Mouse (Mus musculus) kidney, adult 2 months (tissue): ENCODE data around the gene Gm9970. TPM values are rescaled to one million over a fixed set of nuclear protein-coding genes. Genes with fewer than 3 reads are reported as not detected.

ENCODE experiments used
- DNase-seq: peaks from one replicate; pipeline ENCODE4 v3.0.0; 2021
- H3K27ac ChIP-seq: fragments of 200-500 bp; 2 replicates; pipeline ENCODE4 v1.5.1; 2012; ENCODE audit warnings: low read depth, low read length, control low read depth, inconsistent platforms; ENCODE audit not compliant: insufficient read depth
- H3K27me3 ChIP-seq: fragments of 200-500 bp; replicated peaks from 2 replicates; pipeline ENCODE4 v1.6.1; 2012; ENCODE audit warnings: mild to moderate bottlenecking, moderate library complexity, low read length, inconsistent platforms; ENCODE audit not compliant: control insufficient read depth, insufficient read depth
- H3K36me3 ChIP-seq: fragments of 200-500 bp; 2 replicates; pipeline ENCODE4 v1.6.1; 2012; ENCODE audit warnings: mild to moderate bottlenecking, moderate library complexity, low read length, inconsistent platforms; ENCODE audit not compliant: control insufficient read depth, insufficient read depth
- H3K4me1 ChIP-seq: fragments of 200-500 bp; 2 replicates; pipeline ENCODE4 v1.6.1; 2011; ENCODE audit warnings: low read length; ENCODE audit not compliant: control insufficient read depth, insufficient read depth
- H3K4me3 ChIP-seq: fragments of 200-500 bp; 2 replicates; pipeline ENCODE4 v1.5.1; 2011; ENCODE audit warnings: mild to moderate bottlenecking, low read depth, low read length, control low read depth; ENCODE audit not compliant: insufficient read depth
- CTCF ChIP-seq: fragments of 200-500 bp; conservative IDR thresholded peaks from 2 replicates; pipeline ENCODE4 v1.5.1; 2011; ENCODE audit warnings: low read depth, mild to moderate bottlenecking, control low read depth, low read length, moderate library complexity, mixed read lengths; ENCODE audit not compliant: insufficient read depth, insufficient read length
- POLR2A ChIP-seq: fragments of 200-500 bp; IDR thresholded peaks from one replicate; pipeline ENCODE4 v1.6.1; 2011; ENCODE audit warnings: low read depth, low read length, control low read depth
- WGBS: fragments of 180-500 bp; shearing (Covaris S2); methylation state at CpG from one replicate; pipeline ENCODE4 v1.1.7; 2018; 5-methylcytosine and 5-hydroxymethylcytosine counted together
- polyA plus RNA-seq: library from polyadenylated mRNA; depleted of rRNA; stranded (reverse); fragments of >200 nt; gene quantifications from 2 replicates; pipeline ENCODE4 v1.2.3, GENCODE M21; 2012

Gene Gm9970
- polyA plus RNA-seq, 1 experiment, result 0.45 TPM

- peak within 1 kb of the TSS; percentile 80 for H3K27ac ChIP-seq
- H3K27me3 ChIP-seq, result no peaks in the 10 kb centered on the region
- H3K4me3 ChIP-seq, result peak within 1 kb of the TSS; percentile 74
- DNase-seq, result peak; percentile 99
- H3K4me1 ChIP-seq, result no peaks in the 10 kb centered on the region; the same call in 1 of the 2 replicates
- TF ChIP-seq POLR2A (peak; percentile 72), CTCF (no peak)
- H3K36me3 ChIP-seq, result peaks cover 5% of the 10 kb centered on the region
- under 1% methylated on average over 53 of the region's 53 CpGs for WGBS
These were observed 39.1 kb downstream of the Gm9970 start, which contains the start of gene Zfp513 for GRCm38 (mm10) chr5:31201742-31202590. Gene Zfp513, minus strand, starts transcription at chr5:31202303.

DNA sequence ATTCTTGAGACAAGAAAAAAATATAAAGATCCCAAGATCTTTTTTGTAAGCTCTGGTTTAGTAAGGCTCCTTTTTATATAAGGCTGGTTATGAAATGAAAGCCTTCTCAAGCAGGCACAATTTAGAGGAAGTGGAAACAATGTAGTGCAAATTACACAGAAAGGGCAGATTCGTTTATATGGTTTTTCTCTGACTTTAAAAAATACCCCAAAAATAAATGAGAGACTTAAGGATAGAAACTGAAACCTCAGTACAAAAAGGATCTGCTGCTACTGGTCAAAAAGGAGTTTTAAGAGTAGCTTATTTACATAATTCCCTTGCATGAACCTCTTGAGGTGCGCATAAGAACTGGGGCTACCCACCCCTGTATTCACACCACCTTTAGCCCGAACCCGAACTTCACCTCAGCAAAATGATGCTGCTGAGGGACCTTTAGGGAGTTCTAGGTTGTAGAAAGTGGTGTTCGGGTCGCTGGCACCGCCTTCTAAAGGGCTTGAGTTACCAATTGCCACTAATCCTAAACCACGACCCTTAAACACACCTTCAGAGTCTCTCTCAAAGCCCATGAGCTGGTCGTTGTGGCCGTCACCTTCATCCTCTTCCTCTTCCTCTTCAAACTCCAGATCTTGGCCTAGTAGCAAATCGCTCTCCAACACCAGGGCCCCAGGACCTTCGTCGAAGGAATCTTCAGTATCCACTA is 39.8 kb downstream of the Gm9970 start:
- H3K4me3 ChIP-seq, result peak overlapping the region; percentile 71
- peak overlapping the region; percentile 29 for H3K27ac ChIP-seq
- no peaks in the 10 kb centered on the region for H3K27me3 ChIP-seq
- TF ChIP-seq POLR2A (no peak), CTCF (no peak)
- H3K36me3 ChIP-seq, result peaks cover 8% of the 10 kb centered on the region
- no peaks in the 10 kb centered on the region; the same call in 1 of the 2 replicates for H3K4me1 ChIP-seq
- 10% methylated on average over 13 of the region's 13 CpGs for WGBS
- DNase-seq, result no peak

- Histone ChIP-seq H3K27ac (no peak overlapping the region), H3K4me3 (no peak overlapping the region), H3K4me1 (no peaks in the 10 kb centered on the region; the same call in 1 of the 2 replicates), H3K36me3 (peaks cover 10% of the 10 kb centered on the region), H3K27me3 (no peaks in the 10 kb centered on the region)
- no peak for DNase-seq
- WGBS, result 81% methylated on average over 27 of the region's 27 CpGs
- TF ChIP-seq CTCF (no peak), POLR2A (no peak)
These were observed 40.7 kb downstream of the Gm9970 start for GRCm38 (mm10) chr5:31200327-31200768.

DNA sequence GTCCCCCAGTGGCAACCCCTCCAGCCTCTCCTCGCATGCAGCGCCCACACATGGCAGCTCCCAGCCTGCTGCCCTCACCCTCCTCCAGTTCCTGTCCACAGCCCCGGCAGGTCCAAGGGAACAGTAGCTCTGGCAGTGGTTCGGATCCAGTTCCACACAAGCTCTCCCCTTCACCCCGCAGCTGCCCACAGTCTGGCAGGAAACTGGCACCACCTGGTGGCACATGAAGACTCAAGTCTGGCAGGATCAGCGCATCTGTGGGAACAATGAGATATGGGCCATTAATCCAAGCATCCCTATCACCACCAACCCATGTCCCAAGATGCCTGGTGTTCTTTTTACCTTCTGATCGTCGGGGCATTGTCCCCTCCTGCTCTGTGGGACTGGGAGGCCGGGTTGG is 41.1 kb downstream of the Gm9970 start:
- Histone ChIP-seq H3K4me3 (no peak overlapping the region), H3K36me3 (peaks cover 10% of the 10 kb centered on the region), H3K4me1 (no peaks in the 10 kb centered on the region; the same call in 1 of the 2 replicates), H3K27ac (no peak overlapping the region), H3K27me3 (no peaks in the 10 kb centered on the region)
- WGBS, result 54% methylated on average over 9 of the region's 9 CpGs
- peak; percentile 29 for DNase-seq
- peak; percentile 35 for TF ChIP-seq CTCF
- no peak for TF ChIP-seq POLR2A

DNA sequence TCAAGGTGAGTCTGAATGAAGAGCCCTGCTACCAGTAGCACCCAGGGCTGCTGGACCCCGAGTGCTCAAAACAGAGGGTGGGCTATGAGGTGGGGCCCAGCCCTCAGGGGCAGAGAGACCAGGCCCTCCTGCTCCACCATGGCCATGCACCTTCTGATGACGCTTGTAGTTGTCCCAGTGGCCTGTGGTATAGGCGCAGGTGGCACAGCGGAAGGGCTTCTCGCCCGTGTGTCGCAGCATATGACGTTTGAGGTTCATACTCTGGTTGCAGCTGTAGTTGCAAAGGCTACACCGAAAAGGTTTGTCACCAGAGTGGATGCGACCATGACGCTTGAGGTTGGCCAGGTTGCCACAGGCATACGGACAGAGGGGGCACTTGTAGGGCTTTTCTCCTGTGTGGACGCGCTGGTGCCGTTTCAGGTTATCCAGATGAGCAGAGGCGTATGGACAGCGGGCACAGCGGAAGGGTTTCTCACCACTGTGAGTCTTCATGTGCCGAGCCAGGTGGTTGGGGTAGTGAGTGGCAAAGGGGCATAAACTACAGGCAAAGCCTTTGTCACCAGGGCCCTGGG is 41.6 kb downstream of the Gm9970 start:
- Histone ChIP-seq H3K27me3 (no peaks in the 10 kb centered on the region), H3K27ac (no peak overlapping the region), H3K4me1 (no peaks in the 10 kb centered on the region; the same call in 1 of the 2 replicates), H3K4me3 (no peak overlapping the region), H3K36me3 (peaks cover 10% of the 10 kb centered on the region)
- DNase-seq, result no peak
- WGBS, result 87% methylated on average over 19 of the region's 19 CpGs
- TF ChIP-seq POLR2A, result no peak
- TF ChIP-seq CTCF, result no peak

- peaks cover 2% of the 10 kb centered on the region; the same call in 1 of the 2 replicates for H3K4me1 ChIP-seq
- no peak overlapping the region for H3K4me3 ChIP-seq
- DNase-seq, result no peak
- TF ChIP-seq POLR2A (no peak), CTCF (no peak)
- H3K36me3 ChIP-seq, result peaks cover 10% of the 10 kb centered on the region
- H3K27ac ChIP-seq, result no peak overlapping the region
- H3K27me3 ChIP-seq, result no peaks in the 10 kb centered on the region
- WGBS, result 80% methylated on average over 5 of the region's 5 CpGs
These were observed 42.3 kb downstream of the Gm9970 start for GRCm38 (mm10) chr5:31198616-31199320.

DNA sequence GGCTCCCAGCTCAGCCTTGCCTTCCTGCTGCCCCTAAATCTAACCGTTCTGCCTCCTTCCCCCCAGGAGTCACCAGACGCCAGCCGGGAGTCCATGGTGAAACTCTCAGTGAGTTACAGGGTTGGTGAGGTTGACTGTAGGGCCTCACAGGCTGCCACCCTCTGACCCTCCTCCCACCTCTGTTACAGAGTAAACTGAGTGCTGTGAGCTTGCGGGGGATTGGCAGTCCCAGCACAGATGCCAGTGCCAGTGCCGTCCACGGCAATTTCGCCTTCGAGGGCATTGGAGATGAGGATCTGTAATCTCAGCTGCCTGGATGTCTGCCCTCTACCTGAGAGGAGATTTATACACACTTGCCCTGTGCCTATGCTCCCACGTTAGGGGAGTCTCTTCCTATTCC is 42.9 kb downstream of the Gm9970 start:
- DNase-seq, result no peak
- Histone ChIP-seq H3K4me1 (peaks cover 2% of the 10 kb centered on the region; the same call in 1 of the 2 replicates), H3K36me3 (peaks cover 10% of the 10 kb centered on the region), H3K27ac (no peak overlapping the region), H3K4me3 (no peak overlapping the region), H3K27me3 (no peaks in the 10 kb centered on the region)
- 67% methylated on average over 9 of the region's 9 CpGs for WGBS
- TF ChIP-seq POLR2A, result no peak
- TF ChIP-seq CTCF, result no peak
